ENCODE assay signal across 9 mouse cellular contexts in genomic region chr17:24881738-24882440, GRCm38 (mm10). TPM values are rescaled to one million over a fixed set of nuclear protein-coding genes. Genes with fewer than 3 reads are reported as not detected.
DNase-seq lines count a peak whose midpoint lies in the region; ATAC-seq and TF ChIP-seq lines count a peak whose summit lies in the region.
"Had no signal": no experiment of that assay in that cellular context is flagged by ENCODE, and none has a peak within 500 bp of the region (broad histone marks: within the 10 kb centered on the region; RNA-seq: fewer than 3 reads in every experiment).

No protein-coding gene starts in this region.

- 39% methylated on average over 7 of the region's 7 CpGs for WGBS in heart, embryonic 10.5 days
- 52% methylated on average over 7 of the region's 7 CpGs for WGBS in thymus, adult 2 months

- H3K36me3 ChIP-seq in heart, embryonic 10.5 days = peaks cover 31% of the 10 kb centered on the region
- peaks cover 7% of the 10 kb centered on the region; the same call in 1 of the 2 replicates for H3K36me3 ChIP-seq in thymus, adult 2 months (ENCODE audit: control insufficient read depth, insufficient read depth, low read length)

- no peaks in the 10 kb centered on the region for H3K27me3 ChIP-seq in heart, embryonic 10.5 days (ENCODE audit: insufficient read depth, poor library complexity, severe bottlenecking)
- H3K27me3 ChIP-seq in thymus, adult 2 months (ENCODE audit: control insufficient read depth, insufficient read depth, low read length) = no peaks in the 10 kb centered on the region
- H3K27me3 ChIP-seq: liver, embryonic 15.5 days had no signal

- peak; percentile 34; the same call in 1 of the 2 replicates for TF ChIP-seq CTCF in thymus, adult 2 months (IDR thresholded peaks at IDR 0.05; ENCODE audit: borderline replicate concordance, control insufficient read depth, extremely low read depth, insufficient read depth, low read length, poor library complexity)
- peak; percentile 57 for TF ChIP-seq CTCF in embryonic fibroblast, embryonic 13.5 days (IDR thresholded peaks at IDR 0.05; ENCODE audit: borderline replicate concordance, insufficient read depth, low read length)

- H3K4me1 ChIP-seq in heart, embryonic 10.5 days = peaks cover 38% of the 10 kb centered on the region
- peaks cover 7% of the 10 kb centered on the region for H3K4me1 ChIP-seq in thymus, adult 2 months (replicated peaks; ENCODE audit: control insufficient read depth, insufficient read depth, low read length)
- no peaks in the 10 kb centered on the region for H3K4me1 ChIP-seq in embryonic fibroblast, embryonic 13.5 days (ENCODE audit: control insufficient read depth, insufficient read depth, low read length)

- H3K9me3 ChIP-seq in heart, embryonic 10.5 days = no peaks in the 10 kb centered on the region
- H3K9me3 ChIP-seq: liver, embryonic 15.5 days had no signal

- no peak for TF ChIP-seq POLR2A in thymus, adult 2 months (IDR thresholded peaks at IDR 0.05; ENCODE audit: control insufficient read depth, extremely low read depth, insufficient read depth, low read length, poor library complexity)
- no peak for TF ChIP-seq POLR2A in embryonic fibroblast, embryonic 13.5 days (IDR thresholded peaks at IDR 0.05; ENCODE audit: low read depth, low read length)

- H3K4me3 ChIP-seq in heart, embryonic 10.5 days = no peak overlapping the region
- H3K4me3 ChIP-seq in thymus, adult 2 months (ENCODE audit: control insufficient read depth, insufficient read depth, low read length) = no peak overlapping the region
- no peak overlapping the region for H3K4me3 ChIP-seq in embryonic fibroblast, embryonic 13.5 days (ENCODE audit: insufficient read depth, low read length)
- H3K4me3 ChIP-seq: liver, embryonic 15.5 days had no signal

- DNase-seq in heart, postnatal 4 days = peak; percentile 71
- no peak for DNase-seq in heart, embryonic 10.5 days (ENCODE audit: low spot score)
- DNase-seq in thymus, adult 2 months = peak; percentile 40
- DNase-seq in thymus, postnatal 0 days (ENCODE audit: low spot score) = no peak
- peak; percentile 66 for DNase-seq in testis, postnatal 10 days (ENCODE audit: low spot score)

- no peak for ATAC-seq in inflammation-experienced regulatory T-cells, adult 6 months
- no peak for ATAC-seq in erythroid progenitor cell, adult 5-6 weeks (replicated peaks; ENCODE audit: low FRiP score, poor library complexity, severe bottlenecking)

- H3K27ac ChIP-seq in heart, embryonic 10.5 days = no peak overlapping the region
- no peak overlapping the region for H3K27ac ChIP-seq in thymus, adult 2 months (ENCODE audit: control insufficient read depth, insufficient read depth, low read length)
- H3K27ac ChIP-seq in embryonic fibroblast, embryonic 13.5 days (ENCODE audit: insufficient read depth, low read length) = no peak overlapping the region

RNA-seq across cellular contexts. Expression of gene Nubp2, which starts 4.3 kb away (rescaled TPM):
- 10 to 100 TPM; 25.6 to 27.0 TPM for total RNA-seq in heart, postnatal 4 days (2021)
- 59.1 and 71.0 TPM in 2 replicates for polyA plus RNA-seq in heart, embryonic 10.5 days (2016; fragmentation: Nextera tagmentation; extraction: Ambion mirVana)
- polyA plus RNA-seq in thymus, adult 2 months (2012; rRNA removed) = 88.8 and 96.1 TPM in 2 replicates
- 109 and 112 TPM in 2 replicates for polyA plus RNA-seq in thymus, postnatal 0 days (2015; fragmentation: Nextera tagmentation; extraction: Ambion mirVana)
- polyA plus RNA-seq in embryonic fibroblast, embryonic 13.5 days (2011; ENCODE audit: insufficient read length, low read depth, missing spikeins) = 22.2 and 25.6 TPM in 2 replicates
- polyA plus RNA-seq in inflammation-experienced regulatory T-cells, adult 6 months (2017; shearing (Covaris generic)) = 100 to 1,000 TPM in 1 of 3 experiments, 10 to 100 TPM in 2; 75.5 to 104 (median 88.6) TPM
- total RNA-seq in erythroid progenitor cell, adult 5-6 weeks (2015; ENCODE audit: low replicate concordance) = 31.9 and 50.8 TPM in 2 replicates
- 35.0 and 44.1 TPM in 2 replicates for total RNA-seq in erythroid progenitor cell, adult 5-6 weeks (2017; ENCODE audit: low replicate concordance)

RNA-seq across cellular contexts. Expression of gene Spsb3, which starts 4.6 kb away (rescaled TPM):
- total RNA-seq in heart, postnatal 4 days (2021) = 10 to 100 TPM; 34.8 to 38.6 TPM
- 31.1 and 36.1 TPM in 2 replicates for polyA plus RNA-seq in heart, embryonic 10.5 days (2016; fragmentation: Nextera tagmentation; extraction: Ambion mirVana)
- polyA plus RNA-seq in thymus, adult 2 months (2012; rRNA removed) = 274 and 285 TPM in 2 replicates
- polyA plus RNA-seq in thymus, postnatal 0 days (2015; fragmentation: Nextera tagmentation; extraction: Ambion mirVana) = 89.2 and 97.8 TPM in 2 replicates
- polyA plus RNA-seq in embryonic fibroblast, embryonic 13.5 days (2011; ENCODE audit: insufficient read length, low read depth, missing spikeins) = 15.5 and 17.4 TPM in 2 replicates
- polyA plus RNA-seq in inflammation-experienced regulatory T-cells, adult 6 months (2017; shearing (Covaris generic)) = 10 to 100 TPM; 48.5 to 53.2 (median 49.1) TPM
- 84.0 and 90.5 TPM in 2 replicates for total RNA-seq in erythroid progenitor cell, adult 5-6 weeks (2015; ENCODE audit: low replicate concordance)
- 47.5 and 65.7 TPM in 2 replicates for total RNA-seq in erythroid progenitor cell, adult 5-6 weeks (2017; ENCODE audit: low replicate concordance)

RNA-seq across cellular contexts. Expression of gene Eme2, which starts 13.0 kb away (rescaled TPM):
- total RNA-seq in heart, postnatal 4 days (2021) = 10 to 100 TPM; 24.8 to 27.1 TPM
- polyA plus RNA-seq in heart, embryonic 10.5 days (2016; fragmentation: Nextera tagmentation; extraction: Ambion mirVana) = 25.6 and 28.0 TPM in 2 replicates
- polyA plus RNA-seq in thymus, adult 2 months (2012; rRNA removed) = 48.2 and 55.3 TPM in 2 replicates
- polyA plus RNA-seq in thymus, postnatal 0 days (2015; fragmentation: Nextera tagmentation; extraction: Ambion mirVana) = 19.9 and 24.9 TPM in 2 replicates
- polyA plus RNA-seq in embryonic fibroblast, embryonic 13.5 days (2011; ENCODE audit: insufficient read length, low read depth, missing spikeins) = 12.4 and 14.7 TPM in 2 replicates
- polyA plus RNA-seq in inflammation-experienced regulatory T-cells, adult 6 months (2017; shearing (Covaris generic)) = 10 to 100 TPM; 16.4 to 26.2 (median 26.1) TPM
- 6.3 and 14.4 TPM in 2 replicates for total RNA-seq in erythroid progenitor cell, adult 5-6 weeks (2015; ENCODE audit: low replicate concordance)
- 12.7 and 24.5 TPM in 2 replicates for total RNA-seq in erythroid progenitor cell, adult 5-6 weeks (2017; ENCODE audit: low replicate concordance)

RNA-seq across cellular contexts. Expression of gene Mrps34, which starts 13.0 kb away (rescaled TPM):
- total RNA-seq in heart, postnatal 4 days (2021) = 10 to 100 TPM; 93.6 to 97.0 TPM
- polyA plus RNA-seq in heart, embryonic 10.5 days (2016; fragmentation: Nextera tagmentation; extraction: Ambion mirVana) = 109 and 117 TPM in 2 replicates
- polyA plus RNA-seq in thymus, adult 2 months (2012; rRNA removed) = 146 and 152 TPM in 2 replicates
- 128 and 136 TPM in 2 replicates for polyA plus RNA-seq in thymus, postnatal 0 days (2015; fragmentation: Nextera tagmentation; extraction: Ambion mirVana)
- 25.5 and 28.7 TPM in 2 replicates for polyA plus RNA-seq in embryonic fibroblast, embryonic 13.5 days (2011; ENCODE audit: insufficient read length, low read depth, missing spikeins)
- polyA plus RNA-seq in inflammation-experienced regulatory T-cells, adult 6 months (2017; shearing (Covaris generic)) = 10 to 100 TPM; 68.7 to 85.6 (median 71.2) TPM
- total RNA-seq in erythroid progenitor cell, adult 5-6 weeks (2015; ENCODE audit: low replicate concordance) = 8.3 and 9.6 TPM in 2 replicates
- 9.1 and 19.4 TPM in 2 replicates for total RNA-seq in erythroid progenitor cell, adult 5-6 weeks (2017; ENCODE audit: low replicate concordance)

RNA-seq across cellular contexts. Expression of gene Nme3, which starts 14.4 kb away (rescaled TPM):
- 10 to 100 TPM; 33.6 to 42.8 TPM for total RNA-seq in heart, postnatal 4 days (2021)
- polyA plus RNA-seq in heart, embryonic 10.5 days (2016; fragmentation: Nextera tagmentation; extraction: Ambion mirVana) = 30.5 and 41.4 TPM in 2 replicates
- 63.3 and 76.7 TPM in 2 replicates for polyA plus RNA-seq in thymus, adult 2 months (2012; rRNA removed)
- polyA plus RNA-seq in thymus, postnatal 0 days (2015; fragmentation: Nextera tagmentation; extraction: Ambion mirVana) = 47.7 and 57.2 TPM in 2 replicates
- polyA plus RNA-seq in embryonic fibroblast, embryonic 13.5 days (2011; ENCODE audit: insufficient read length, low read depth, missing spikeins) = 2.7 and 4.7 TPM in 2 replicates
- polyA plus RNA-seq in inflammation-experienced regulatory T-cells, adult 6 months (2017; shearing (Covaris generic)) = 10 to 100 TPM; 39.8 to 50.7 (median 45.7) TPM
- 151 and 169 TPM in 2 replicates for total RNA-seq in erythroid progenitor cell, adult 5-6 weeks (2015; ENCODE audit: low replicate concordance)
- total RNA-seq in erythroid progenitor cell, adult 5-6 weeks (2017; ENCODE audit: low replicate concordance) = 95.5 and 101 TPM in 2 replicates

Comparison
In these comparisons a context has a peak if more than half of its experiments do, and no peak if none do; other contexts are left out.
1. DNase-seq: peak in heart, postnatal 4 days (single experiment), thymus, adult 2 months (single experiment) and testis, postnatal 10 days (single experiment); none in heart, embryonic 10.5 days (single experiment) and thymus, postnatal 0 days (single experiment).